Comparison of ENCODE assay signal across 29 mouse cellular contexts in genomic region chr7:36526148-36526547, GRCm38 (mm10).
A peak's percentile ranks its signal among the peaks of the same experiment; 100 is the strongest.
DNase-seq lines count a peak whose midpoint lies in the region; ATAC-seq and TF ChIP-seq lines count a peak whose summit lies in the region.
"Had no signal": no experiment of that assay in that cellular context is flagged by ENCODE, and none has a peak within 500 bp of the region (broad histone marks: within the 10 kb centered on the region; RNA-seq: fewer than 3 reads in every experiment).

No protein-coding gene starts in this region.

- H3K4me1 ChIP-seq in forebrain, embryonic 13.5 days: 0 out of 2 replicates have a peak, but pooled peaks cover 17% of the 10 kb centered on the region
- H3K4me1 ChIP-seq in forebrain, embryonic 10.5 days: peaks cover 14% of the 10 kb centered on the region
- H3K4me1 ChIP-seq in limb, embryonic 11.5 days (ENCODE audit: control insufficient read depth, insufficient read depth, low read length): no peaks in the 10 kb centered on the region
- H3K4me1 ChIP-seq in limb, embryonic 10.5 days: peaks cover 9% of the 10 kb centered on the region; the same call in 1 of the 2 replicates
- H3K4me1 ChIP-seq in forebrain, postnatal 0 days (ENCODE audit: insufficient read depth): peaks cover 7% of the 10 kb centered on the region; the same call in 1 of the 2 replicates
- H3K4me1 ChIP-seq: heart, embryonic 10.5 days; heart, embryonic 13.5 days had no signal

- H3K4me3 ChIP-seq in forebrain, embryonic 13.5 days: no peak overlapping the region
- no peak overlapping the region for H3K4me3 ChIP-seq in forebrain, embryonic 10.5 days
- H3K4me3 ChIP-seq in limb, embryonic 11.5 days (ENCODE audit: low read depth, low read length): no peak overlapping the region
- no peak overlapping the region for H3K4me3 ChIP-seq in limb, embryonic 10.5 days
- no peak overlapping the region for H3K4me3 ChIP-seq in forebrain, postnatal 0 days (ENCODE audit: low read depth, low read length)
- H3K4me3 ChIP-seq: embryonic facial prominence, embryonic 15.5 days; heart, adult 2 months; heart, embryonic 10.5 days; heart, embryonic 13.5 days had no signal

- H3K36me3 ChIP-seq in forebrain, embryonic 13.5 days (ENCODE audit: poor library complexity, severe bottlenecking): no peaks in the 10 kb centered on the region
- no peaks in the 10 kb centered on the region for H3K36me3 ChIP-seq in forebrain, embryonic 10.5 days (replicated peaks)
- H3K36me3 ChIP-seq in limb, embryonic 11.5 days (ENCODE audit: control insufficient read depth, insufficient read depth, low read length): no peaks in the 10 kb centered on the region
- no peaks in the 10 kb centered on the region for H3K36me3 ChIP-seq in limb, embryonic 10.5 days
- H3K36me3 ChIP-seq in forebrain, postnatal 0 days (ENCODE audit: insufficient read depth): no peaks in the 10 kb centered on the region
- H3K36me3 ChIP-seq: embryonic facial prominence, embryonic 15.5 days; G1E; heart, embryonic 10.5 days; heart, embryonic 13.5 days had no signal

- no peak for TF ChIP-seq CTCF in forebrain, postnatal 0 days (IDR thresholded peaks at IDR 0.05; ENCODE audit: low read depth)

- H3K27ac ChIP-seq in forebrain, embryonic 13.5 days: no peak overlapping the region
- no peak overlapping the region for H3K27ac ChIP-seq in forebrain, embryonic 10.5 days
- no peak overlapping the region for H3K27ac ChIP-seq in limb, embryonic 11.5 days (replicated peaks; ENCODE audit: low read depth, low read length)
- H3K27ac ChIP-seq in limb, embryonic 10.5 days: no peak overlapping the region
- H3K27ac ChIP-seq in forebrain, postnatal 0 days (ENCODE audit: low read depth, low read length): no peak overlapping the region
- H3K27ac ChIP-seq: embryonic facial prominence, embryonic 15.5 days; heart, adult 2 months; heart, embryonic 10.5 days; heart, embryonic 13.5 days; hindbrain, embryonic 14.5 days; hindbrain, postnatal 0 days had no signal

- no peak overlapping the region for H3K4me2 ChIP-seq in forebrain, embryonic 13.5 days
- H3K4me2 ChIP-seq in limb, embryonic 11.5 days (ENCODE audit: low read depth, severe bottlenecking): no peak overlapping the region
- H3K4me2 ChIP-seq in forebrain, postnatal 0 days (ENCODE audit: low read depth): no peak overlapping the region
- H3K4me2 ChIP-seq: embryonic facial prominence, embryonic 15.5 days; heart, embryonic 13.5 days; hindbrain, embryonic 14.5 days had no signal

- 53% methylated on average over 7 of the region's 7 CpGs for WGBS in forebrain, embryonic 13.5 days
- WGBS in forebrain, embryonic 10.5 days: 84% methylated on average over 7 of the region's 7 CpGs
- 66% methylated on average over 7 of the region's 7 CpGs for WGBS in limb, embryonic 11.5 days
- WGBS in limb, embryonic 10.5 days: 75% methylated on average over 7 of the region's 7 CpGs
- 39% methylated on average over 7 of the region's 7 CpGs for WGBS in forebrain, postnatal 0 days

- H3K9me3 ChIP-seq in forebrain, embryonic 13.5 days (replicated peaks): no peaks in the 10 kb centered on the region
- no peaks in the 10 kb centered on the region for H3K9me3 ChIP-seq in forebrain, embryonic 10.5 days
- H3K9me3 ChIP-seq in limb, embryonic 11.5 days (ENCODE audit: control insufficient read depth, low read length): no peaks in the 10 kb centered on the region
- no peaks in the 10 kb centered on the region for H3K9me3 ChIP-seq in limb, embryonic 10.5 days (replicated peaks)
- no peaks in the 10 kb centered on the region for H3K9me3 ChIP-seq in forebrain, postnatal 0 days (ENCODE audit: low read length)
- H3K9me3 ChIP-seq: embryonic facial prominence, embryonic 15.5 days; heart, embryonic 10.5 days; heart, embryonic 13.5 days had no signal

- peak; percentile 50; the same call in 1 of the 2 replicates for ATAC-seq in forebrain, embryonic 13.5 days
- ATAC-seq in limb, embryonic 11.5 days (ENCODE audit: insufficient number of reproducible peaks, low FRiP score, low TSS enrichment, low read depth): no peak
- peak; percentile 23; the same call in 1 of the 2 replicates for ATAC-seq in forebrain, postnatal 0 days
- ATAC-seq: hindbrain, postnatal 0 days; inflammation-experienced regulatory T-cells, adult 6 months; intestine, embryonic 16.5 days; Patski had no signal

- H3K27me3 ChIP-seq in forebrain, embryonic 13.5 days: no peaks in the 10 kb centered on the region
- H3K27me3 ChIP-seq in forebrain, embryonic 10.5 days (ENCODE audit: poor library complexity, severe bottlenecking): 0 out of 2 replicates have a peak, but pooled peaks cover 4% of the 10 kb centered on the region
- no peaks in the 10 kb centered on the region for H3K27me3 ChIP-seq in limb, embryonic 11.5 days (ENCODE audit: control insufficient read depth, insufficient read depth, low read length)
- no peaks in the 10 kb centered on the region for H3K27me3 ChIP-seq in limb, embryonic 10.5 days (ENCODE audit: low read depth, poor library complexity, severe bottlenecking)
- H3K27me3 ChIP-seq in forebrain, postnatal 0 days (ENCODE audit: insufficient read depth, low read length): no peaks in the 10 kb centered on the region
- H3K27me3 ChIP-seq: CH12.LX; embryonic facial prominence, embryonic 15.5 days had no signal

- no peak overlapping the region for H3K9ac ChIP-seq in forebrain, embryonic 13.5 days
- no peak overlapping the region for H3K9ac ChIP-seq in limb, embryonic 11.5 days (ENCODE audit: low read length)
- no peak overlapping the region for H3K9ac ChIP-seq in forebrain, postnatal 0 days
- H3K9ac ChIP-seq: embryonic facial prominence, embryonic 15.5 days; heart, embryonic 13.5 days; hindbrain, embryonic 14.5 days had no signal

- no peak for DNase-seq in forebrain, embryonic 10.5 days (ENCODE audit: extremely low spot score, low spot score)
- DNase-seq in limb, embryonic 11.5 days (ENCODE audit: low spot score): peak; percentile 25
- no peak for DNase-seq in limb, embryonic 10.5 days (ENCODE audit: low spot score)
- peak; percentile 50 for DNase-seq in forebrain, postnatal 0 days
- no peak for DNase-seq in layer of hippocampus, postnatal 25 days (ENCODE audit: extremely low spot score in 1 of 2, low spot score in 1 of 2)
- DNase-seq: adrenal gland, postnatal 10 days; adrenal gland, postnatal 36 days; B cell, adult 2 months; cerebellum, adult 11 months; cerebellum, adult 2 months; cerebellum, adult 9-11 months; cerebellum, postnatal 25 days; gastrocnemius, postnatal 10 days; gastrocnemius, postnatal 36 days; heart, adult 2 months; heart, postnatal 14 days; heart, postnatal 4 days; kidney, adult 18-20 months had no signal

Comparison
In these comparisons a context has a peak if more than half of its experiments do, and no peak if none do; other contexts are left out.
1. DNase-seq: peak in limb, embryonic 11.5 days (single experiment) and forebrain, postnatal 0 days (single experiment); none in forebrain, embryonic 10.5 days (single experiment), limb, embryonic 10.5 days (single experiment) and layer of hippocampus, postnatal 25 days (0 of 2).